8 mouse cellular contexts compared by ENCODE assay signal in genomic region chr4:128883379-128883781, GRCm38 (mm10). TPM values are rescaled to one million over a fixed set of nuclear protein-coding genes. Genes with fewer than 3 reads are reported as not detected.
DNase-seq lines count a peak whose midpoint lies in the region; ATAC-seq lines count a peak whose summit lies in the region.

Gene Trim62, plus strand, starts transcription at chr4:128883580.

- H3K4me3 ChIP-seq in embryonic facial prominence, embryonic 14.5 days (ENCODE audit: low read depth, low read length): peak within 1 kb of the TSS; percentile 78
- peak within 1 kb of the TSS; percentile 89 for H3K4me3 ChIP-seq in heart, embryonic 10.5 days
- peak within 1 kb of the TSS; percentile 79 for H3K4me3 ChIP-seq in kidney, embryonic 14.5 days (ENCODE audit: low read length)
- peak within 1 kb of the TSS; percentile 64 for H3K4me3 ChIP-seq in liver, embryonic 12.5 days
- H3K4me3 ChIP-seq in stomach, embryonic 14.5 days (ENCODE audit: low read depth, low read length): peak within 1 kb of the TSS; percentile 68

- H3K4me1 ChIP-seq in embryonic facial prominence, embryonic 14.5 days (ENCODE audit: control insufficient read depth, insufficient read depth, low read length): peaks cover 28% of the 10 kb centered on the region
- H3K4me1 ChIP-seq in heart, embryonic 10.5 days: peaks cover 36% of the 10 kb centered on the region
- H3K4me1 ChIP-seq in kidney, embryonic 14.5 days (ENCODE audit: control insufficient read depth, insufficient read depth, low read length): peaks cover 26% of the 10 kb centered on the region
- H3K4me1 ChIP-seq in liver, embryonic 12.5 days: peaks cover 28% of the 10 kb centered on the region
- peaks cover 20% of the 10 kb centered on the region for H3K4me1 ChIP-seq in stomach, embryonic 14.5 days (ENCODE audit: control insufficient read depth, insufficient read depth, low read length)

- H3K4me2 ChIP-seq in embryonic facial prominence, embryonic 14.5 days (ENCODE audit: low read depth, low read length): peak within 1 kb of the TSS; percentile 99
- H3K4me2 ChIP-seq in kidney, embryonic 14.5 days (replicated peaks; ENCODE audit: low read depth, low read length): peak within 1 kb of the TSS; percentile 100
- H3K4me2 ChIP-seq in liver, embryonic 12.5 days: peak within 1 kb of the TSS; percentile 94
- H3K4me2 ChIP-seq in stomach, embryonic 14.5 days (replicated peaks; ENCODE audit: low read depth, low read length): peak within 1 kb of the TSS; percentile 95

- no peaks in the 10 kb centered on the region for H3K27me3 ChIP-seq in embryonic facial prominence, embryonic 14.5 days (replicated peaks; ENCODE audit: control insufficient read depth, insufficient read depth, low read length)
- H3K27me3 ChIP-seq in heart, embryonic 10.5 days (ENCODE audit: insufficient read depth, poor library complexity, severe bottlenecking): peaks cover 47% of the 10 kb centered on the region
- no peaks in the 10 kb centered on the region for H3K27me3 ChIP-seq in kidney, embryonic 14.5 days (ENCODE audit: control insufficient read depth, insufficient read depth, low read length)
- H3K27me3 ChIP-seq in liver, embryonic 12.5 days (replicated peaks): peaks cover 87% of the 10 kb centered on the region
- H3K27me3 ChIP-seq in stomach, embryonic 14.5 days (ENCODE audit: control insufficient read depth, insufficient read depth, low read length): no peaks in the 10 kb centered on the region

- peak; percentile 15 for DNase-seq in 3T3-L1 (ENCODE audit: low read depth, low spot score)
- peak; percentile 90 for DNase-seq in adrenal gland, postnatal 25 days
- peak; percentile 91 for DNase-seq in embryonic facial prominence, embryonic 14.5 days (ENCODE audit: low spot score)
- DNase-seq in heart, embryonic 10.5 days (ENCODE audit: low spot score): peak; percentile 83
- DNase-seq in naive thymus-derived CD4-positive, alpha-beta T cell, adult 2 months (ENCODE audit: low read depth): peak; percentile 70

- peak; percentile 74 for ATAC-seq in embryonic facial prominence, embryonic 14.5 days (ENCODE audit: low read depth)
- ATAC-seq in kidney, embryonic 14.5 days (ENCODE audit: low FRiP score, low TSS enrichment): peak; percentile 79
- peak; percentile 62 for ATAC-seq in liver, embryonic 12.5 days
- ATAC-seq in stomach, embryonic 14.5 days (ENCODE audit: insufficient number of reproducible peaks, insufficient read depth, low FRiP score, low read depth): peak; percentile 76

- 0 out of 2 replicates have a peak, but pooled peaks cover 7% of the 10 kb centered on the region for H3K9me3 ChIP-seq in embryonic facial prominence, embryonic 14.5 days (ENCODE audit: control insufficient read depth, low read length)
- no peaks in the 10 kb centered on the region for H3K9me3 ChIP-seq in heart, embryonic 10.5 days
- peaks cover 6% of the 10 kb centered on the region; the same call in 1 of the 2 replicates for H3K9me3 ChIP-seq in kidney, embryonic 14.5 days (ENCODE audit: control insufficient read depth, low read length)
- H3K9me3 ChIP-seq in liver, embryonic 12.5 days (replicated peaks): 0 out of 2 replicates have a peak, but pooled peaks cover 3% of the 10 kb centered on the region
- peaks cover 5% of the 10 kb centered on the region; the same call in 1 of the 2 replicates for H3K9me3 ChIP-seq in stomach, embryonic 14.5 days (ENCODE audit: control insufficient read depth, low read depth, low read length)

- no peaks in the 10 kb centered on the region for H3K36me3 ChIP-seq in embryonic facial prominence, embryonic 14.5 days (ENCODE audit: control insufficient read depth, insufficient read depth, low read length)
- H3K36me3 ChIP-seq in heart, embryonic 10.5 days: peaks cover 12% of the 10 kb centered on the region; the same call in 1 of the 2 replicates
- peaks cover 3% of the 10 kb centered on the region; the same call in 1 of the 2 replicates for H3K36me3 ChIP-seq in kidney, embryonic 14.5 days (ENCODE audit: control insufficient read depth, insufficient read depth, low read length)
- no peaks in the 10 kb centered on the region for H3K36me3 ChIP-seq in liver, embryonic 12.5 days
- H3K36me3 ChIP-seq in stomach, embryonic 14.5 days (ENCODE audit: control insufficient read depth, insufficient read depth, low read length): no peaks in the 10 kb centered on the region

- H3K9ac ChIP-seq in embryonic facial prominence, embryonic 14.5 days (ENCODE audit: low read depth, low read length): peak within 1 kb of the TSS; percentile 75
- H3K9ac ChIP-seq in kidney, embryonic 14.5 days (ENCODE audit: low read depth, low read length): peak within 1 kb of the TSS; percentile 71
- H3K9ac ChIP-seq in liver, embryonic 12.5 days: peak within 1 kb of the TSS; percentile 54
- peak within 1 kb of the TSS; percentile 34 for H3K9ac ChIP-seq in stomach, embryonic 14.5 days (replicated peaks; ENCODE audit: low read depth, low read length)

- H3K27ac ChIP-seq in embryonic facial prominence, embryonic 14.5 days (replicated peaks; ENCODE audit: low read depth, low read length): peak within 1 kb of the TSS; percentile 61
- H3K27ac ChIP-seq in heart, embryonic 10.5 days: peak within 1 kb of the TSS; percentile 87
- H3K27ac ChIP-seq in kidney, embryonic 14.5 days (ENCODE audit: low read depth, low read length): peak within 1 kb of the TSS; percentile 59
- H3K27ac ChIP-seq in liver, embryonic 12.5 days: no peak within 1 kb of the TSS
- H3K27ac ChIP-seq in stomach, embryonic 14.5 days (ENCODE audit: low read length): peak within 1 kb of the TSS; percentile 18; the same call in 1 of the 2 replicates

- WGBS in embryonic facial prominence, embryonic 14.5 days: 1% methylated on average over 26 of the region's 37 CpGs
- under 1% methylated on average over 37 of the region's 37 CpGs for WGBS in heart, embryonic 10.5 days
- 0% methylated on average over 31 of the region's 37 CpGs for whole genome bisulfite sequencing in kidney, embryonic 14.5 days
- WGBS in liver, embryonic 12.5 days (ENCODE audit: insufficient replicate concordance): 1% methylated on average over 37 of the region's 37 CpGs
- WGBS in stomach, embryonic 14.5 days: under 1% methylated on average over 36 of the region's 37 CpGs

RNA-seq across cellular contexts. Expression of gene Trim62, which starts in this region (rescaled TPM):
- 14.3 and 17.9 TPM in 2 replicates for total RNA-seq in adrenal gland, postnatal 25 days (2021)
- 8.8 and 9.2 TPM in 2 replicates for polyA plus RNA-seq in embryonic facial prominence, embryonic 14.5 days (2014; fragmentation: Nextera tagmentation; extraction: Ambion mirVana)
- 4.1 and 6.5 TPM in 2 replicates for polyA plus RNA-seq in heart, embryonic 10.5 days (2016; fragmentation: Nextera tagmentation; extraction: Ambion mirVana)
- polyA plus RNA-seq in kidney, embryonic 14.5 days (2014; fragmentation: Nextera tagmentation; extraction: Ambion mirVana): 7.3 and 11.0 TPM in 2 replicates
- 1.3 and 1.8 TPM in 2 replicates for polyA plus RNA-seq in liver, embryonic 12.5 days (2016; fragmentation: Nextera tagmentation; extraction: Ambion mirVana)
- 4.8 and 5.2 TPM in 2 replicates for polyA plus RNA-seq in stomach, embryonic 14.5 days (2014; fragmentation: Nextera tagmentation; extraction: Ambion mirVana)

Comparison
In these comparisons a context has a peak if more than half of its experiments do, and no peak if none do; other contexts are left out.
1. DNase-seq: peak in every context shown above with its lines; median percentile 91 in embryonic facial prominence, embryonic 14.5 days; 90 in adrenal gland, postnatal 25 days; 83 in heart, embryonic 10.5 days; 70 in naive thymus-derived CD4-positive, alpha-beta T cell, adult 2 months; 15 in 3T3-L1.